Mouse (Mus musculus): Measurements from ENCODE around the gene Tmem132a. TPM values are rescaled to one million over a fixed set of nuclear protein-coding genes. Genes with fewer than 3 reads are reported as not detected.

Gene Tmem132a
- polyA plus RNA-seq, 1 experiment: 200 TPM

GRCm38 (mm10) chr19:10880975-10881425, 11.3 kb upstream of the Tmem132a start:
- peaks cover 14% of the 10 kb centered on the region for H3K4me1 ChIP-seq (ENCODE audit: control insufficient read depth, insufficient read depth, low read length)
- H3K4me3 ChIP-seq (ENCODE audit: insufficient read depth, low read length): peak overlapping the region; percentile 60
- no peak for TF ChIP-seq CTCF (IDR thresholded peaks at IDR 0.05; ENCODE audit: extremely low read depth, insufficient read depth, low read length)
- TF ChIP-seq POLR2A (IDR thresholded peaks at IDR 0.05; ENCODE audit: extremely low read depth, insufficient read depth, low read length): no peak
- peak overlapping the region; percentile 67 for H3K27ac ChIP-seq (ENCODE audit: insufficient read depth, low read length)

GRCm38 (mm10) chr19:10880085-10880974, 10.6 kb upstream of the Tmem132a start:
- TF ChIP-seq POLR2A (IDR thresholded peaks at IDR 0.05; ENCODE audit: extremely low read depth, insufficient read depth, low read length) (no peak), CTCF (IDR thresholded peaks at IDR 0.05; ENCODE audit: extremely low read depth, insufficient read depth, low read length) (peak; percentile 30)
- Histone ChIP-seq H3K4me3 (ENCODE audit: insufficient read depth, low read length) (peak overlapping the region; percentile 60), H3K4me1 (ENCODE audit: control insufficient read depth, insufficient read depth, low read length) (peaks cover 14% of the 10 kb centered on the region), H3K27ac (ENCODE audit: insufficient read depth, low read length) (no peak overlapping the region)

- TF ChIP-seq POLR2A (IDR thresholded peaks at IDR 0.05; ENCODE audit: extremely low read depth, insufficient read depth, low read length) (no peak), CTCF (IDR thresholded peaks at IDR 0.05; ENCODE audit: extremely low read depth, insufficient read depth, low read length) (no peak)
- H3K4me1 ChIP-seq (ENCODE audit: control insufficient read depth, insufficient read depth, low read length): peaks cover 14% of the 10 kb centered on the region
- peak overlapping the region; percentile 64 for H3K27ac ChIP-seq (ENCODE audit: insufficient read depth, low read length)
- no peak overlapping the region for H3K4me3 ChIP-seq (ENCODE audit: insufficient read depth, low read length)
These were observed 8.6 kb upstream of the Tmem132a start for GRCm38 (mm10) chr19:10878201-10878837.

DNA sequence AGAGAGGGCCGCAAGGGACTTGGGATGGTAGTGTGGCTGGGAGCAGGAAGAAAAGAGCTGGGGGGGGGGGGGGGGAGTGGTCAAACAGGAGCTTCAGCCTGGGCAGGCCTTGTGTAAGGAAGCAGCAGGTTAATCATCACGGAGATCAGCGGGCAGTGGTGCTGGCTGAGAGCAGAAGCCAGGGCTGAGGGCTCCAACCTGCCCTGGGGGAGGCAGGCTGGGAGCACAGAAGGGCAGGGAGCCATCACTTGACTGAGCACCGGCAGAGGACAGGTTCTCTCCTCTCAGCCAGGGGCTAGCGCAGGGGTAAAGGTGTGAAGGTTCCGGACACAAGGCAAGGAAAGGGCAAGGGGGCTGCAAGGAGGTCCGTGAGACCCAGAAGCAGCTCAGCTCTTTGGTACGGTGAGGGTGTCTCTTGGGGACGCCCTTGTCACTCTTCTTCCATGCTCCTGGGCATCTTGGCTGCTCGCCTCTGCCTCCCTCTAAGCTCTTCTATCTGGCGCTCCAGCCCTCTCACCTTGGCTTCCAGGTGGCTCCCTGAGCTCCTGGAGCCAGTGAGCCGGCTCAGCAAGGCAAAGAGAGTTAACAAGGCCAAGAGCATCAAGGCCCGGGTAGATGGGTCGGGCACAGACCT, 1.7 kb upstream of the Tmem132a start:
- Histone ChIP-seq H3K4me3 (ENCODE audit: insufficient read depth, low read length) (no peak overlapping the region), H3K27ac (ENCODE audit: insufficient read depth, low read length) (no peak overlapping the region), H3K4me1 (ENCODE audit: control insufficient read depth, insufficient read depth, low read length) (peaks cover 1% of the 10 kb centered on the region; the same call in 1 of the 2 replicates)
- TF ChIP-seq POLR2A (IDR thresholded peaks at IDR 0.05; ENCODE audit: extremely low read depth, insufficient read depth, low read length): no peak
- TF ChIP-seq CTCF (IDR thresholded peaks at IDR 0.05; ENCODE audit: extremely low read depth, insufficient read depth, low read length): no peak

DNA sequence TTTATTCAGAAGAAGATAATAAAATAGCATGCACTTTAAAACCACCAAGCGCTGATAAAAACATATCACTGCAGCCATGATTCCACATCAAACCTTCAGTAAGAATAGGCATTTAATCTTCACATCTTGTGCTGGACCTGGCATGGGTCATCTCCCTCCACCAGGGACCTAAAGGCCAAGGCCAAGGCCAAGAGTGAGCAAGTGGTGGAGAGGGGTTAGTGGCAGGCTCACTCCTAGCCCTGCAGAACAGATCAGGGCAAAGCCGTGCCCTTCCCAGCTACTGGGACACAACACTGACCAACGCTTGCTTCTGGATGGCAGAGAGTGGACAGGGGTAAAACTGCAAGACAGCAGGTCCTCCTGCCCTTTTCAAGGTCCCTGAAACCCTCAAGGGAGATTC, 936 bp upstream of the Tmem132a start:
- no peak for TF ChIP-seq POLR2A (IDR thresholded peaks at IDR 0.05; ENCODE audit: extremely low read depth, insufficient read depth, low read length)
- no peak for TF ChIP-seq CTCF (IDR thresholded peaks at IDR 0.05; ENCODE audit: extremely low read depth, insufficient read depth, low read length)
- no peak overlapping the region for H3K27ac ChIP-seq (ENCODE audit: insufficient read depth, low read length)
- H3K4me3 ChIP-seq (ENCODE audit: insufficient read depth, low read length): no peak overlapping the region
- H3K4me1 ChIP-seq (ENCODE audit: control insufficient read depth, insufficient read depth, low read length): peaks cover 1% of the 10 kb centered on the region; the same call in 1 of the 2 replicates

DNA sequence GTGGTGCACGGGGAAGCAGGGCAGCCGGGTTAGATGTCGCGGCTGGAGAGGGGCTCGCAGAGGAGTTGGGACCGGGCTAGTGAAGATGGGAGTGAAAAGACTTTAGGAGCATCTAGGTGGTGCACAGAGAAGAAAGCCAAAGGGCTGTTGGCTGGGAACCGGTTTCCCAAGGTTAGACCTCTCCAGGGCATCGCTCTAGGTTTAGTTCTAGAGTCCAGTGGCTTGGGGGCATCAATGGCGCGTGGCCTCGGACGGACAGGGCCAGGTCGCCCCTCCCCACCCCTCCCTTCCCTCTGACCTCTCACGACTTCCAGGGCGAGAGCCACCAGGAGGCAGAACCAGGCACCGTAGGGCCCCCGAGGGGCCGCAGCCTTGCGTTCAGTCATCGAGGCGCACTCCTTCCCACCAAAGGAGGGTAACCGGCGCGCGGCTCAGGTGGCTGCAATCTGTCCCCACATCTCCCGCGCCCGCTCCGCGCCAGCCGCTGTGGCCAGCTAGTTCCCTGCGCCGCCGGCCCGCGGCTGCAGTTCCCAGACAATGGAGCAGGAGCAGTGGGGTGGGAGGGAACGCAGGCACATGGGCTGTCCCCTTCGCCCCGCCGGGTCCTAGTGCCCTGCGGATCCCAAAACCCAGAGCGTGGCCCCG, 377 bp downstream of the Tmem132a start:
- Histone ChIP-seq H3K4me1 (ENCODE audit: control insufficient read depth, insufficient read depth, low read length) (peaks cover 1% of the 10 kb centered on the region; the same call in 1 of the 2 replicates), H3K27ac (ENCODE audit: insufficient read depth, low read length) (peak overlapping the region; percentile 58), H3K4me3 (ENCODE audit: insufficient read depth, low read length) (peak overlapping the region; percentile 91)
- TF ChIP-seq CTCF (IDR thresholded peaks at IDR 0.05; ENCODE audit: extremely low read depth, insufficient read depth, low read length): no peak
- TF ChIP-seq POLR2A (IDR thresholded peaks at IDR 0.05; ENCODE audit: extremely low read depth, insufficient read depth, low read length): peak; percentile 89

- TF ChIP-seq POLR2A (IDR thresholded peaks at IDR 0.05; ENCODE audit: extremely low read depth, insufficient read depth, low read length) (no peak), CTCF (IDR thresholded peaks at IDR 0.05; ENCODE audit: extremely low read depth, insufficient read depth, low read length) (no peak)
- peak overlapping the region; percentile 91 for H3K4me3 ChIP-seq (ENCODE audit: insufficient read depth, low read length)
- peak overlapping the region; percentile 19; the same call in 1 of the 2 replicates for H3K27ac ChIP-seq (ENCODE audit: insufficient read depth, low read length)
- H3K4me1 ChIP-seq (ENCODE audit: control insufficient read depth, insufficient read depth, low read length): peaks cover 1% of the 10 kb centered on the region; the same call in 1 of the 2 replicates
These were observed 1.1 kb downstream of the Tmem132a start for GRCm38 (mm10) chr19:10868623-10869141.

DNA sequence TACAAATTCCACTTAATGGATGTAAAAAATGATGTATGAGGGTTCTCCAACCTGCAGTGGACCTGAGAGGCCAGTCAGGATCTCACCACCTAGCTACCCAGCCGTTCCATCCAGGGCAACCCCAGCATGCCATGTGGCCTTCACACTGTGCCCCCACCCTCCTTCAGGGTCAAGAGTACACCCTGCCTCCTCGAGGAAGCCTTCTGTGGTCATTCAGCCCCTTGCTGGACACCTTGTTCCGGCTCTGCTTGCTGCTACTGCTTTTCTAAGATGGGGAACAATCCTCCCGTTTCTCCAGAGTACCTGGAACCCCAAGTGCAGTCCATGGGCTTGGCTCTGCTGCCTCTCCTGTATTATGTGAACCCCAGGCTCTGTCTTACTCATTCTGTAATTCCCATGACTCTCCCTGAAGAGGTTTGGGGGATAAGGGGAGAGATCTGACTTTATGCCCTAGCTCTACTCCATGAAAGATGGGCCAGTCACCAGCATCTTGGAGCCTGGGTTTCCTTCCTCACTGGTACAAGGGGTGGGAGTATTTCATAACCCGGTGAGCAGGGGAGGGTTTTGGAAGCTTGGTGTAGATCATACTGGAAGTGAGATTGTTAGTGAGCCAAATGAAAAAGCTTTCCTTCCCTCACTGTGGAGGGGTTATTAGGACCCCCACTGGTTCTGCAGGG, 1.7 kb downstream of the Tmem132a start:
- TF ChIP-seq POLR2A (IDR thresholded peaks at IDR 0.05; ENCODE audit: extremely low read depth, insufficient read depth, low read length) (no peak), CTCF (IDR thresholded peaks at IDR 0.05; ENCODE audit: extremely low read depth, insufficient read depth, low read length) (no peak)
- Histone ChIP-seq H3K4me1 (ENCODE audit: control insufficient read depth, insufficient read depth, low read length) (peaks cover 1% of the 10 kb centered on the region; the same call in 1 of the 2 replicates), H3K4me3 (ENCODE audit: insufficient read depth, low read length) (peak overlapping the region; percentile 91), H3K27ac (ENCODE audit: insufficient read depth, low read length) (peak overlapping the region; percentile 70; the same call in 1 of the 2 replicates)
